ENCODE assay signal across 11 mouse cellular contexts in the genomic region with DNA sequence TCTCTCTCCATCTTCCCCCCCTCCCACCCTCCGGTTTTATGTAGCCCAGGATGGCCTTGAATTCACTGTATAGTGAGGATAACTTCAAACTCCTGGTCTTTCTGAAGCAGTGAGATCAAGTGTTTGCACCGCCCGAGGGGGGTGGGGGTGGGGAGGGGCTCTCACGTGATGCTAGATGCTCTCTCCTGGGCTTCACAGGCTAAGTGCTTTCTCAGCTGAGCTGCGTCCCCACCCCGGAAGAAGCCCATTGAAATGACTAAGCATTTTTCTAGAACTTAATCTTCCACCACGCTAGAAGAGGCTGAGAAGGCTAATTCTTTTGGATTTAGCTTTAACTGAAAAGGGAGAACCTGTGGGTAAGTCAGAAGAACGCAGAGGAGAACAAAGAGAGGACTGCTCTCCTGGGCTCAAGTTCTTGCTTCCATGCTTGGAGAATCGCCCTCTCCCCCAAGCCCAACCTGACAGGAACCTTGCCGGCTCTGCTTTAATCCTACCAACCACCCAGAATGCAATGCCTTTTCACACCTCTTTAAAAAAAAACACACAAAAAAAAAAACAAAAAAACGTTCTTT.
A peak's percentile ranks its signal among the peaks of the same experiment; 100 is the strongest.
DNase-seq lines count a peak whose midpoint lies in the region; ATAC-seq and TF ChIP-seq lines count a peak whose summit lies in the region.
"Had no signal": no experiment of that assay in that cellular context is flagged by ENCODE, and none has a peak within 500 bp of the region (broad histone marks: within the 10 kb centered on the region; RNA-seq: fewer than 3 reads in every experiment).

No protein-coding gene starts in this region.

- H3K4me3 ChIP-seq in thymus, adult 2 months (ENCODE audit: control insufficient read depth, insufficient read depth, low read length), result no peak overlapping the region
- no peak overlapping the region for H3K4me3 ChIP-seq in liver, embryonic 11.5 days (ENCODE audit: low read depth, low read length)
- H3K4me3 ChIP-seq: forebrain, embryonic 15.5 days; neural tube, embryonic 12.5 days had no signal

- TF ChIP-seq POLR2A in thymus, adult 2 months (IDR thresholded peaks at IDR 0.05; ENCODE audit: control insufficient read depth, extremely low read depth, insufficient read depth, low read length, poor library complexity), result no peak

- TF ChIP-seq CTCF in thymus, adult 2 months (IDR thresholded peaks at IDR 0.05; ENCODE audit: borderline replicate concordance, control insufficient read depth, extremely low read depth, insufficient read depth, low read length, poor library complexity), result no peak

- DNase-seq in thymus, postnatal 0 days (ENCODE audit: low spot score), result peak; percentile 60
- DNase-seq in thymus, adult 2 months, result no peak
- DNase-seq in induced T-regulatory cell, adult 2 months (ENCODE audit: low read depth), result peak; percentile 66
- no peak for DNase-seq in liver, embryonic 11.5 days (ENCODE audit: low spot score)
- peak; percentile 71 for DNase-seq in yolk sac, embryonic 10.5 days (ENCODE audit: low spot score)
- DNase-seq in cerebellum, postnatal 25 days, result no peak
- DNase-seq in left cerebral cortex, adult 18-20 months (ENCODE audit: low spot score in 2 of 2), result no peak
- no peak for DNase-seq in layer of hippocampus, postnatal 14 days (ENCODE audit: low spot score in 2 of 2)

- H3K4me1 ChIP-seq in thymus, adult 2 months (replicated peaks; ENCODE audit: control insufficient read depth, insufficient read depth, low read length), result peaks cover 3% of the 10 kb centered on the region
- peaks cover 7% of the 10 kb centered on the region; the same call in 1 of the 2 replicates for H3K4me1 ChIP-seq in liver, embryonic 11.5 days (replicated peaks; ENCODE audit: control insufficient read depth, insufficient read depth, low read length)
- H3K4me1 ChIP-seq: neural tube, embryonic 12.5 days had no signal

- no peak overlapping the region for H3K9ac ChIP-seq in liver, embryonic 11.5 days (ENCODE audit: low read depth, low read length)
- H3K9ac ChIP-seq: forebrain, embryonic 15.5 days; neural tube, embryonic 12.5 days had no signal

- H3K36me3 ChIP-seq in thymus, adult 2 months (ENCODE audit: control insufficient read depth, insufficient read depth, low read length), result no peaks in the 10 kb centered on the region
- H3K36me3 ChIP-seq in liver, embryonic 11.5 days (ENCODE audit: control insufficient read depth, insufficient read depth, low read length), result no peaks in the 10 kb centered on the region
- H3K36me3 ChIP-seq: forebrain, embryonic 15.5 days; neural tube, embryonic 12.5 days had no signal

- 18% methylated on average over 11 of the region's 11 CpGs for WGBS in thymus, adult 2 months
- WGBS in liver, embryonic 11.5 days, result 30% methylated on average over 11 of the region's 11 CpGs

- no peaks in the 10 kb centered on the region for H3K9me3 ChIP-seq in liver, embryonic 11.5 days (ENCODE audit: control insufficient read depth, low read length)
- H3K9me3 ChIP-seq: forebrain, embryonic 15.5 days; neural tube, embryonic 12.5 days had no signal

- peak; percentile 80 for ATAC-seq in liver, embryonic 11.5 days (replicated peaks; ENCODE audit: low FRiP score)
- ATAC-seq: forebrain, embryonic 15.5 days had no signal

- no peak overlapping the region for H3K27ac ChIP-seq in thymus, adult 2 months (ENCODE audit: control insufficient read depth, insufficient read depth, low read length)
- no peak overlapping the region for H3K27ac ChIP-seq in liver, embryonic 11.5 days (ENCODE audit: low read depth, low read length)
- H3K27ac ChIP-seq: forebrain, embryonic 15.5 days; macrophage; neural tube, embryonic 12.5 days had no signal

- peak overlapping the region; percentile 42 for H3K4me2 ChIP-seq in liver, embryonic 11.5 days
- H3K4me2 ChIP-seq: forebrain, embryonic 15.5 days; neural tube, embryonic 12.5 days had no signal

- H3K27me3 ChIP-seq in thymus, adult 2 months (ENCODE audit: control insufficient read depth, insufficient read depth, low read length), result no peaks in the 10 kb centered on the region
- H3K27me3 ChIP-seq in liver, embryonic 11.5 days (replicated peaks; ENCODE audit: control insufficient read depth, insufficient read depth, low read length), result no peaks in the 10 kb centered on the region
- H3K27me3 ChIP-seq: forebrain, embryonic 15.5 days; neural tube, embryonic 12.5 days had no signal

Comparison
In these comparisons a context has a peak if more than half of its experiments do, and no peak if none do; other contexts are left out.
1. DNase-seq: peak in thymus, postnatal 0 days (single experiment), induced T-regulatory cell, adult 2 months (single experiment) and yolk sac, embryonic 10.5 days (single experiment); none in thymus, adult 2 months (single experiment), liver, embryonic 11.5 days (single experiment), cerebellum, postnatal 25 days (0 of 2), left cerebral cortex, adult 18-20 months (0 of 2) and layer of hippocampus, postnatal 14 days (0 of 2).